Mouse (Mus musculus) midbrain, postnatal 0 days (tissue): ENCODE measurements at regions not wholly inside any gene's neighbourhood (a gene's known extent, or its start where the extent isn't known, plus 50 kb on each side); places are given as distances from the start of the nearest gene placed in this dataset.
A peak's percentile ranks its signal among the peaks of the same experiment; 100 is the strongest.
"Not testable (repeated sequence)": the region's sequence is repeated elsewhere in the genome, so short reads cannot be mapped to it uniquely, and the experiment has no call there.

Experiments used
- ATAC-seq: fragments of 200-750 bp; cut with Nextera tagmentation; 2 replicates; pipeline ENCODE4 v1.8.0; 2017; ENCODE audit warnings: moderate number of reproducible peaks, mild to moderate bottlenecking, moderate TSS enrichment, moderate library complexity; ENCODE audit not compliant: low FRiP score
- DNase-seq: peaks from one replicate; pipeline ENCODE4 v3.0.0-alpha.2; 2015; ENCODE audit warnings: low spot score
- H3K27ac ChIP-seq: fragments of 300-500 bp; sonication (generic); 2 replicates; pipeline ENCODE4 v1.5.1; 2014; ENCODE audit warnings: low read depth, mild to moderate bottlenecking, low read length, mixed read lengths
- H3K27me3 ChIP-seq: fragments of 300-500 bp; sonication (generic); 2 replicates; pipeline ENCODE4 v1.6.1; 2014; ENCODE audit warnings: low read length, control low read depth, mixed read lengths; ENCODE audit not compliant: insufficient read depth
- H3K36me3 ChIP-seq: fragments of 300-500 bp; sonication (generic); 2 replicates; pipeline ENCODE4 v1.6.1; 2014; ENCODE audit warnings: low read length, control low read depth, mixed read lengths; ENCODE audit not compliant: insufficient read depth
- H3K4me1 ChIP-seq: fragments of 300-500 bp; sonication (generic); 2 replicates; pipeline ENCODE4 v1.6.1; 2014; ENCODE audit warnings: mild to moderate bottlenecking, control low read depth, antibody characterized with exemption, low read length, mixed read lengths; ENCODE audit not compliant: insufficient read depth
- H3K4me2 ChIP-seq: fragments of 300-500 bp; sonication (generic); 2 replicates; pipeline ENCODE4 v1.6.1; 2014; ENCODE audit warnings: low read depth, mild to moderate bottlenecking, low read length, mixed read lengths; ENCODE audit not compliant: poor library complexity, severe bottlenecking
- H3K4me3 ChIP-seq: fragments of 300-500 bp; sonication (generic); 2 replicates; pipeline ENCODE4 v1.5.1; 2014; ENCODE audit warnings: low read depth, mild to moderate bottlenecking, low read length, moderate library complexity
- H3K9ac ChIP-seq: fragments of 300-500 bp; sonication (generic); replicated peaks from 2 replicates; pipeline ENCODE4 v1.6.1; 2014; ENCODE audit warnings: mild to moderate bottlenecking, low read length, moderate library complexity, mixed read lengths; ENCODE audit not compliant: poor library complexity, severe bottlenecking
- H3K9me3 ChIP-seq: fragments of 300-500 bp; sonication (generic); 2 replicates; pipeline ENCODE4 v1.6.1; 2016; ENCODE audit warnings: low read length, control low read depth
- CTCF ChIP-seq: IDR thresholded peaks from 2 replicates; pipeline ENCODE4 v1.5.1; 2016; ENCODE audit warnings: antibody characterized with exemption, mild to moderate bottlenecking
- WGBS: fragments of 180-500 bp; shearing (Covaris S2); extraction: QIAGEN DNeasy Blood & Tissue Kit; methylation state at CpG from one replicate; pipeline ENCODE4 v1.1.7; 2014; 5-methylcytosine and 5-hydroxymethylcytosine counted together

DNA sequence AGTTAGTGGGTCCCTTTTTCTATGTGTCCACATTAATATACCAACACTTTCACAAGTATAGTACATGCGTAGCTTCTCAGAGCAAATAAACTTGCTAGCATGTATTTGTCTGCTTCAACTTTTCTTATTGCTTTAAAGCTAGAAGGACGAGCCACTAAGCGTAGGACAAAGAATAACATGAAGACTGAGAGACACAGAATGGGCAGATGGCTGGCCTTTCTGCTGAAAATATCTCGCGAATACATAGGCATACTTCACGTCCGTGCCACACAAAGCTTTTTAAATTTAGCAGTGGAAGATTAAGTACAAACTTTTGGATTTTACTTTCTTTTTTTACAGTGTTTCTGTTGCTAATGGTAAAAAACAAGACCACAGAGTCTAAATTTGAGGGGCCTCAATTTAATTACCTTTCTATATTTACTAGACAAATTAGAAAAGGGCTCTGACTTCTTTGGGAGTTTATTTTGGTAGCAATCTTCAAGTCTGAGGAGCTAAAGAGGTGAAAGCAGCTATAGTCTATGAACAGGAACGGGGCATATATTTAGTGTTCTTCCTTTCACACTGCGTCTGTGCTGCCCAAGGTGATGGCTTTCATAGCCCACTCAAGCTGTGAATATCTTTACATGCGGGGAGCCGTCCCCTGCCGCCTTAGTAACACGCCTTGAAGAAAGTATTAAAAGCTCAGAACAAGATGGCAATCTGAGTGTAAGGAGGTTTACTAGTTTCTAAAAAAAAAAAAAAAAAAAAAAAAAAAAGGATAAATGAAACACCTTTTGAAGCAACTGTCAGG lies 145.7 kb upstream of the Nwd2 start:
- DNase-seq = no peak
- no peak overlapping the region for H3K9ac ChIP-seq
- H3K4me2 ChIP-seq = no peak overlapping the region
- no peak for ATAC-seq
- no peaks in the 10 kb centered on the region for H3K36me3 ChIP-seq
- no peak overlapping the region for H3K4me3 ChIP-seq
- 78% methylated on average over 13 of the region's 13 CpGs for WGBS
- H3K4me1 ChIP-seq = no peaks in the 10 kb centered on the region
- no peak for TF ChIP-seq CTCF
- H3K27me3 ChIP-seq = no peaks in the 10 kb centered on the region
- H3K27ac ChIP-seq = no peak overlapping the region
- no peaks in the 10 kb centered on the region for H3K9me3 ChIP-seq

GRCm38 (mm10) chr5:63534197-63534596 lies 114.7 kb upstream of the Nwd2 start:
- Histone ChIP-seq H3K36me3 (no peaks in the 10 kb centered on the region), H3K4me3 (no peak overlapping the region), H3K4me1 (no peaks in the 10 kb centered on the region), H3K27ac (no peak overlapping the region), H3K9me3 (no peaks in the 10 kb centered on the region), H3K9ac (no peak overlapping the region), H3K4me2 (no peak overlapping the region), H3K27me3 (no peaks in the 10 kb centered on the region)
- 61% methylated on average over 7 of the region's 7 CpGs for WGBS
- TF ChIP-seq CTCF = no peak
- DNase-seq (no peak), ATAC-seq (no peak)

DNA sequence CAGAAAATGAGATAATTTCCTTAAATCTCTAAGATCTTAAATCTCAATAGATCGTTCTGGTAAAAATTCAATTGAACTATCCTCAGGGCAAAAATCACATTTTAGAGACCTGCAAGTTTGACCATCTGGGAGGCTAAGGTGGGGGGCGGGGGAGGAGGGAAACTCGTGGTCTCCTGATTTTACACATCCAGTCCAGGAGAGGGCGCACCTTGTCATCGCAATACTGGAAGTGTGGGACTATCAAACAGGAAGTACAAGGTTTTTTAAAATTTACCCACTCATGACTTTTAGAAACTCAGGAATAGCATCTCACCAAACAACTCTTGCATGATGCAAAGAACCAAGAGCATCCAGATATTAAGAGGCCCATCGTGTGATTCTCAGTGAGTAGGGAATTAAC lies 108.4 kb upstream of the Nwd2 start:
- H3K4me1 ChIP-seq = no peaks in the 10 kb centered on the region
- no peak for ATAC-seq
- no peak overlapping the region for H3K9ac ChIP-seq
- H3K9me3 ChIP-seq = no peaks in the 10 kb centered on the region
- DNase-seq = no peak
- no peaks in the 10 kb centered on the region for H3K27me3 ChIP-seq
- no peak overlapping the region for H3K4me2 ChIP-seq
- H3K36me3 ChIP-seq = no peaks in the 10 kb centered on the region
- WGBS = 85% methylated on average over 6 of the region's 6 CpGs
- TF ChIP-seq CTCF = peak; percentile 33; the same call in 1 of the 2 replicates
- no peak overlapping the region for H3K27ac ChIP-seq
- H3K4me3 ChIP-seq = no peak overlapping the region

- H3K4me2 ChIP-seq = no peak overlapping the region
These were observed 103.4 kb upstream of the Nwd2 start for GRCm38 (mm10) chr5:63545482-63545881.

DNA sequence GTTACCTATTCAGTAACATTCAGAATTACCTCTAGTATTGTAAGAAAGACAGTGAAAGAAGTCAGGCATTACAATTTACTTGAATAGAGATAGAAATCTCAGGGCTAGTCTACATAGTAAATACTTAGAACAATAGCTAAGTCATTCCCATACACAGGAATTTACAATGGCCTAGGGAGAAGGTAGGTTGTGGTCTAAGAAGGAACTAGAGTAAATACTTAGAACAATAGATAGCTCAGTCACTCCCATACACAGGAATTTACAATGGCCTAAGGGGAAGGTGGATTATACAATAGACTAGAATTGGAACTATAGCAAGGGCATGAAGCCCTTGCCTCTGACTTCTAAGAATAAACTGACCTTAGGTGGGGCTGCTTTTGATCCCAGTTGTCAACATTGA lies 83.0 kb upstream of the Nwd2 start:
- H3K4me1 ChIP-seq, ATAC-seq, H3K27ac ChIP-seq, H3K4me2 ChIP-seq, H3K9me3 ChIP-seq, H3K36me3 ChIP-seq, DNase-seq, H3K27me3 ChIP-seq, H3K4me3 ChIP-seq, H3K9ac ChIP-seq: not testable (repeated sequence)

More at GRCm38 (mm10) chr5:63545482-63545881, 103.4 kb upstream of the Nwd2 start:
- no peak for DNase-seq
- TF ChIP-seq CTCF = no peak
- ATAC-seq = no peak
- no peaks in the 10 kb centered on the region for H3K9me3 ChIP-seq
- H3K9ac ChIP-seq = no peak overlapping the region
- 97% methylated on average over 2 of the region's 2 CpGs for WGBS
- no peaks in the 10 kb centered on the region for H3K27me3 ChIP-seq
- no peaks in the 10 kb centered on the region for H3K36me3 ChIP-seq
- H3K27ac ChIP-seq = no peak overlapping the region
- H3K4me3 ChIP-seq = no peak overlapping the region
- no peaks in the 10 kb centered on the region for H3K4me1 ChIP-seq

GRCm38 (mm10) chr5:63575401-63575800 lies 73.5 kb upstream of the Nwd2 start:
- H3K36me3 ChIP-seq = no peaks in the 10 kb centered on the region
- no peaks in the 10 kb centered on the region for H3K9me3 ChIP-seq
- no peaks in the 10 kb centered on the region for H3K4me1 ChIP-seq
- no peak overlapping the region for H3K9ac ChIP-seq
- DNase-seq (no peak), ATAC-seq (no peak)
- no peak overlapping the region for H3K27ac ChIP-seq
- no peak overlapping the region for H3K4me2 ChIP-seq
- no peak for TF ChIP-seq CTCF
- 83% methylated on average over 1 of the region's 1 CpGs for WGBS
- no peaks in the 10 kb centered on the region for H3K27me3 ChIP-seq
- H3K4me3 ChIP-seq = no peak overlapping the region
